In the genomic region with DNA sequence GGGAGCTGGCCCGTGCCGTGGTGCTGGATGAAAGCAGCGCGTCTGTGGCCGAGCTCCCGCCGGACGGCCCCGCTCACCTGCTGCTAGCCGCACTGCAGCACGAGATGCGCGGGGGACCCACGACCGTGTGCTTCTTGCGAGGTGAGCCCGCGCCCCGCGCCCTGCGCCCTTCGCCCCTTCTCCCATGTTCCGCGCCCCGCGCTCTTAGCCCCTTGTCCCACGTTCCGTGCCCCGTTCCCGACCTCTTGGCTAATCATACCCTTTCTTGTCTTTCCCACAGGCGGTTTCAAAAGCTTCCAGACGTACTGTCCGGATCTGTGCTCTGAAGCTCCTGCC, we compare ENCODE assay signal across 8 mouse cellular contexts. TPM values are rescaled to one million over a fixed set of nuclear protein-coding genes. Genes with fewer than 3 reads are reported as not detected.
A peak's percentile ranks its signal among the peaks of the same experiment; 100 is the strongest.
DNase-seq lines count a peak whose midpoint lies in the region; ATAC-seq and TF ChIP-seq lines count a peak whose summit lies in the region.

No protein-coding gene starts in this region.

- no peak for ATAC-seq in limb, embryonic 15.5 days (ENCODE audit: insufficient number of reproducible peaks, low FRiP score, low TSS enrichment, low read depth)
- no peak for ATAC-seq in stomach, postnatal 0 days (ENCODE audit: low FRiP score, low TSS enrichment)

- H3K9ac ChIP-seq in limb, embryonic 15.5 days, result peak overlapping the region; percentile 29
- H3K9ac ChIP-seq in stomach, postnatal 0 days (ENCODE audit: low read length), result peak overlapping the region; percentile 57

- WGBS in thymus, adult 2 months, result under 1% methylated on average over 33 of the region's 33 CpGs
- 6% methylated on average over 33 of the region's 33 CpGs for WGBS in limb, embryonic 15.5 days
- WGBS in stomach, postnatal 0 days, result 7% methylated on average over 22 of the region's 33 CpGs

- H3K27ac ChIP-seq in gastrocnemius, adult 2 months, result peak overlapping the region; percentile 87
- H3K27ac ChIP-seq in thymus, adult 2 months (ENCODE audit: control insufficient read depth, insufficient read depth, low read length), result peak overlapping the region; percentile 97
- H3K27ac ChIP-seq in limb, embryonic 15.5 days, result no peak overlapping the region
- H3K27ac ChIP-seq in stomach, postnatal 0 days (replicated peaks), result 0 out of 2 replicates have a peak overlapping the region, but pooled peaks have one; percentile 35

- no peak for TF ChIP-seq EP300 in stomach, postnatal 0 days (optimal IDR thresholded peaks at IDR 0.05)

- peak overlapping the region; percentile 76 for H3K4me3 ChIP-seq in gastrocnemius, adult 2 months
- peak overlapping the region; percentile 85 for H3K4me3 ChIP-seq in thymus, adult 2 months (ENCODE audit: control insufficient read depth, insufficient read depth, low read length)
- H3K4me3 ChIP-seq in limb, embryonic 15.5 days, result peak overlapping the region; percentile 56
- H3K4me3 ChIP-seq in stomach, postnatal 0 days (ENCODE audit: low read depth, low read length), result peak overlapping the region; percentile 51

- peaks cover 15% of the 10 kb centered on the region; the same call in 1 of the 2 replicates for H3K36me3 ChIP-seq in thymus, adult 2 months (ENCODE audit: control insufficient read depth, insufficient read depth, low read length)
- H3K36me3 ChIP-seq in limb, embryonic 15.5 days, result no peaks in the 10 kb centered on the region
- no peaks in the 10 kb centered on the region for H3K36me3 ChIP-seq in stomach, postnatal 0 days (ENCODE audit: control insufficient read depth, insufficient read depth, low read length)

- intact Hi-C loops in gastrocnemius, adult 2 months (cut with DNase I), result no loop called here

- peaks cover 49% of the 10 kb centered on the region for H3K4me1 ChIP-seq in thymus, adult 2 months (replicated peaks; ENCODE audit: control insufficient read depth, insufficient read depth, low read length)
- peaks cover 17% of the 10 kb centered on the region for H3K4me1 ChIP-seq in limb, embryonic 15.5 days
- 0 out of 2 replicates have a peak, but pooled peaks cover 2% of the 10 kb centered on the region for H3K4me1 ChIP-seq in stomach, postnatal 0 days (replicated peaks; ENCODE audit: control insufficient read depth, insufficient read depth)

- H3K4me2 ChIP-seq in limb, embryonic 15.5 days, result peak overlapping the region; percentile 96
- H3K4me2 ChIP-seq in stomach, postnatal 0 days (replicated peaks; ENCODE audit: low read depth), result peak overlapping the region; percentile 82

- H3K27me3 ChIP-seq in thymus, adult 2 months (ENCODE audit: control insufficient read depth, insufficient read depth, low read length), result no peaks in the 10 kb centered on the region
- peaks cover 38% of the 10 kb centered on the region for H3K27me3 ChIP-seq in limb, embryonic 15.5 days
- H3K27me3 ChIP-seq in stomach, postnatal 0 days (ENCODE audit: control insufficient read depth, insufficient read depth, low read length), result peaks cover 3% of the 10 kb centered on the region; the same call in 1 of the 2 replicates

- TF ChIP-seq CTCF in gastrocnemius, adult 2 months (IDR thresholded peaks at IDR 0.05), result no peak
- TF ChIP-seq CTCF in thymus, adult 2 months (IDR thresholded peaks at IDR 0.05; ENCODE audit: borderline replicate concordance, control insufficient read depth, extremely low read depth, insufficient read depth, low read length, poor library complexity), result 0 out of 2 replicates have a peak, but pooled peaks have one; percentile 4
- no peak for TF ChIP-seq CTCF in stomach, postnatal 0 days (IDR thresholded peaks at IDR 0.05; ENCODE audit: low read depth)

- H3K9me3 ChIP-seq in limb, embryonic 15.5 days, result no peaks in the 10 kb centered on the region
- no peaks in the 10 kb centered on the region for H3K9me3 ChIP-seq in stomach, postnatal 0 days (ENCODE audit: control insufficient read depth, low read length)

- TF ChIP-seq POLR2A in thymus, adult 2 months (IDR thresholded peaks at IDR 0.05; ENCODE audit: control insufficient read depth, extremely low read depth, insufficient read depth, low read length, poor library complexity), result no peak

- no peak for DNase-seq in gastrocnemius, adult 2 months
- DNase-seq in gastrocnemius, postnatal 25 days, result no peak
- no peak for DNase-seq in thymus, adult 2 months
- DNase-seq in thymus, postnatal 4 days, result no peak
- DNase-seq in stomach, postnatal 0 days (ENCODE audit: low spot score), result no peak
- DNase-seq in left cerebral cortex, adult 9 months (ENCODE audit: low spot score in 2 of 2), result no peak
- DNase-seq in layer of hippocampus, adult 9-10 months (ENCODE audit: low spot score), result no peak

RNA-seq across cellular contexts. Expression of gene Dusp2, which starts 0.5 kb away (rescaled TPM):
- 1 to 10 TPM in 1 of 2 experiments, under 1 TPM in 1; 0.59 to 1.2 TPM for total RNA-seq in gastrocnemius, adult 2 months (2021)
- total RNA-seq in gastrocnemius, postnatal 25 days (2021), result 1 to 10 TPM in 1 of 2 experiments, under 1 TPM in 1; 0.91 to 1.1 TPM
- polyA plus RNA-seq in thymus, adult 2 months (2012; rRNA removed), result 163 and 212 TPM in 2 replicates
- polyA plus RNA-seq in limb, embryonic 15.5 days (2015; fragmentation: Nextera tagmentation; extraction: Ambion mirVana), result 7.4 TPM in 2 replicates
- 2.6 and 3.2 TPM in 2 replicates for polyA plus RNA-seq in stomach, postnatal 0 days (2015; fragmentation: Nextera tagmentation; extraction: Ambion mirVana)

RNA-seq across cellular contexts. Expression of gene Astl, which starts 2.0 kb away (rescaled TPM):
- under 1 TPM in 1 of 2 experiments, not detected in 1; 0.25 TPM for total RNA-seq in gastrocnemius, adult 2 months (2021)
- total RNA-seq in gastrocnemius, postnatal 25 days (2021), result not detected
- 0.20 and 0.31 TPM in 2 replicates for polyA plus RNA-seq in thymus, adult 2 months (2012; rRNA removed)
- 0.12 and 0.22 TPM in 2 replicates for polyA plus RNA-seq in limb, embryonic 15.5 days (2015; fragmentation: Nextera tagmentation; extraction: Ambion mirVana)
- not detected in 2 replicates for polyA plus RNA-seq in stomach, postnatal 0 days (2015; fragmentation: Nextera tagmentation; extraction: Ambion mirVana)

RNA-seq across cellular contexts. Expression of gene Adra2b, which starts 26.5 kb away (rescaled TPM):
- total RNA-seq in gastrocnemius, adult 2 months (2021), result under 1 TPM; 0.39 to 0.69 TPM
- under 1 TPM; 0.64 to 0.67 TPM for total RNA-seq in gastrocnemius, postnatal 25 days (2021)
- polyA plus RNA-seq in thymus, adult 2 months (2012; rRNA removed), result 0.13 and 0.20 TPM in 2 replicates
- 0.38 and 0.48 TPM in 2 replicates for polyA plus RNA-seq in limb, embryonic 15.5 days (2015; fragmentation: Nextera tagmentation; extraction: Ambion mirVana)
- polyA plus RNA-seq in stomach, postnatal 0 days (2015; fragmentation: Nextera tagmentation; extraction: Ambion mirVana), result 0.36 and 0.57 TPM in 2 replicates

Comparison
In these comparisons a context has a peak if more than half of its experiments do, and no peak if none do; other contexts are left out.
1. RNA of gene Dusp2, which starts 0.5 kb away (polyA plus RNA-seq): 163 to 212 TPM in thymus, adult 2 months; 7.4 TPM in limb, embryonic 15.5 days and 2.6 to 3.2 TPM in stomach, postnatal 0 days; every median in the first group is over 10 times any median in the second.
2. Peak in every context shown above with its lines, with median percentiles within 50 percentile points of each other: H3K4me3 ChIP-seq.